Mouse (Mus musculus) neural tube, embryonic 15.5 days (tissue): ENCODE data around the gene Galnt18. TPM values are rescaled to one million over a fixed set of nuclear protein-coding genes. Genes with fewer than 3 reads are reported as not detected.

Experiments used
- ATAC-seq: fragments of 200-750 bp; cut with Nextera tagmentation; 2 replicates; pipeline ENCODE4 v1.8.0; 2017; ENCODE audit warnings: mild to moderate bottlenecking, moderate TSS enrichment, moderate library complexity; ENCODE audit not compliant: low FRiP score
- H3K27ac ChIP-seq: fragments of 300-500 bp; sonication (generic); replicated peaks from 2 replicates; pipeline ENCODE4 v1.5.1; 2015; ENCODE audit warnings: mild to moderate bottlenecking, inconsistent platforms
- H3K27me3 ChIP-seq: fragments of 300-500 bp; sonication (generic); replicated peaks from 2 replicates; pipeline ENCODE4 v1.6.1; 2015; ENCODE audit warnings: inconsistent platforms
- H3K36me3 ChIP-seq: fragments of 300-500 bp; sonication (generic); 2 replicates; pipeline ENCODE4 v1.6.1; 2015; ENCODE audit warnings: inconsistent platforms
- H3K4me1 ChIP-seq: fragments of 300-500 bp; sonication (generic); 2 replicates; pipeline ENCODE4 v1.6.1; 2015; ENCODE audit warnings: inconsistent platforms
- H3K4me2 ChIP-seq: fragments of 300-500 bp; sonication (generic); 2 replicates; pipeline ENCODE4 v1.6.1; 2015; ENCODE audit warnings: inconsistent platforms, mild to moderate bottlenecking, moderate library complexity
- H3K4me3 ChIP-seq: fragments of 300-500 bp; sonication (generic); replicated peaks from 2 replicates; pipeline ENCODE4 v1.5.1; 2015; ENCODE audit warnings: mild to moderate bottlenecking, inconsistent platforms
- H3K9ac ChIP-seq: fragments of 300-500 bp; sonication (generic); replicated peaks from 2 replicates; pipeline ENCODE4 v1.6.1; 2015; ENCODE audit warnings: mild to moderate bottlenecking, inconsistent platforms
- H3K9me3 ChIP-seq: fragments of 300-500 bp; sonication (generic); replicated peaks from 2 replicates; pipeline ENCODE4 v1.6.1; 2016; ENCODE audit warnings: inconsistent platforms
- WGBS: fragments of 180-500 bp; shearing (Covaris S2); methylation state at CpG from one replicate; pipeline ENCODE4 v1.1.7; 2015; ENCODE audit warnings: mixed read lengths; 5-methylcytosine and 5-hydroxymethylcytosine counted together
- polyA plus RNA-seq: library from polyadenylated mRNA; unstranded; fragments of >200 nt; fragmentation: Nextera tagmentation; extraction: Ambion mirVana; gene quantifications from 2 replicates; pipeline ENCODE4 v1.2.1, GENCODE M21; 2015

Galnt18 gene
- polyA plus RNA-seq, 1 experiment from 2014 or later: 16.5 TPM

DNA sequence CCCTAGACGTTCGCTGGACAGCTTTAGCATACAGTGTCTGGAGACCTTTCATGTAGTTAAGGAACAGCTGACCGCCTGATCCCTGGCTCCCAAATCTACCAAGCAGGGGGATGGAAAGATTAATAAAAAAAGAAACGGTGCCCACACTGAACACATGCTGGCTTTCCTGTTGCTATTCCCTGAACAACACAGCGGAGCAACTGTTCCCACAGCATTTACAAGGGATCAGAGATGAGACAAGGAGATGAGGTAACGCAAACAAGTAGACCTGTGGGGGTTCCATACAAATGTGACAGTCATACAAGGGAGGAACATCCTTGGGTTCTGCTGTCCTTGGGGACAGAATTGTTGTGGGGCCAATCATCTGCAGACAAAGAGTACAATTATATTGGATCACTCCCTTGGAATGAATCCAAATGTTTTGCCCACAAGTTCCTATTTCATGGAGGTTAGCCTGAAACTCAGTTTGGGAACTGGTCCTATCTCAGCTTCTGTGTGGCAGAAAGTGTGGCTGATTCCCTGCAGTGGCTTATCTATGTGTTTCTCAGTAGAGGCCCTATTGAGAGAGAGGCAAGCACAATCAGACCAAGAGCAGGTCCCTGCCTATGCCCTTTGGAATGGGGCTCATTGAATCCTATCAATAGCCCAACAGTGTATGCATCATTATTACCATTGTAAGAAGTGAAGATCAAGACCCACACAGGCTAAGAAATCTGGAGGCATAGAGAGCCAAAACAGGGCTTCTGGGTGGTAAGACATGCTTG is 68.5 kb downstream of the Galnt18 start:
- Histone ChIP-seq H3K9ac (no peak overlapping the region), H3K27ac (no peak overlapping the region), H3K27me3 (no peaks in the 10 kb centered on the region), H3K9me3 (no peaks in the 10 kb centered on the region), H3K36me3 (no peaks in the 10 kb centered on the region), H3K4me3 (no peak overlapping the region), H3K4me1 (no peaks in the 10 kb centered on the region), H3K4me2 (no peak overlapping the region)
- 75% methylated on average over 6 of the region's 6 CpGs for WGBS
- ATAC-seq: no peak

- Histone ChIP-seq H3K27me3 (no peaks in the 10 kb centered on the region), H3K36me3 (no peaks in the 10 kb centered on the region), H3K9me3 (no peaks in the 10 kb centered on the region), H3K9ac (no peak overlapping the region), H3K4me3 (no peak overlapping the region), H3K4me1 (no peaks in the 10 kb centered on the region), H3K27ac (no peak overlapping the region), H3K4me2 (no peak overlapping the region)
- 53% methylated on average over 4 of the region's 4 CpGs for WGBS
- ATAC-seq: no peak
Measured at GRCm38 (mm10) chr7:111710311-111710710, 69.5 kb downstream of the Galnt18 start.

- H3K4me1 ChIP-seq: no peaks in the 10 kb centered on the region
- 55% methylated on average over 1 of the region's 1 CpGs for WGBS
- H3K9ac ChIP-seq: no peak overlapping the region
- no peak overlapping the region for H3K27ac ChIP-seq
- no peaks in the 10 kb centered on the region for H3K36me3 ChIP-seq
- no peaks in the 10 kb centered on the region for H3K9me3 ChIP-seq
- H3K27me3 ChIP-seq: no peaks in the 10 kb centered on the region
- no peak overlapping the region for H3K4me3 ChIP-seq
- no peak for ATAC-seq
- H3K4me2 ChIP-seq: no peak overlapping the region
Measured at GRCm38 (mm10) chr7:111708563-111708962, 71.2 kb downstream of the Galnt18 start.

- ATAC-seq: no peak
- no peak overlapping the region for H3K4me3 ChIP-seq
- peaks cover 5% of the 10 kb centered on the region; the same call in 1 of the 2 replicates for H3K4me1 ChIP-seq
- no peaks in the 10 kb centered on the region for H3K36me3 ChIP-seq
- no peaks in the 10 kb centered on the region for H3K9me3 ChIP-seq
- H3K9ac ChIP-seq: no peak overlapping the region
- H3K27ac ChIP-seq: no peak overlapping the region
- H3K4me2 ChIP-seq: no peak overlapping the region
- H3K27me3 ChIP-seq: no peaks in the 10 kb centered on the region
- WGBS: 84% methylated on average over 2 of the region's 2 CpGs
Measured at GRCm38 (mm10) chr7:111702961-111703360, 76.8 kb downstream of the Galnt18 start.

GRCm38 (mm10) chr7:111701788-111702187 is 78.0 kb downstream of the Galnt18 start:
- Histone ChIP-seq H3K9ac (no peak overlapping the region), H3K4me3 (no peak overlapping the region), H3K36me3 (no peaks in the 10 kb centered on the region), H3K4me2 (no peak overlapping the region), H3K4me1 (peaks cover 5% of the 10 kb centered on the region; the same call in 1 of the 2 replicates), H3K9me3 (no peaks in the 10 kb centered on the region), H3K27ac (no peak overlapping the region), H3K27me3 (no peaks in the 10 kb centered on the region)
- no peak for ATAC-seq

- 71% methylated on average over 3 of the region's 3 CpGs for WGBS
- Histone ChIP-seq H3K4me2 (no peak overlapping the region), H3K36me3 (no peaks in the 10 kb centered on the region), H3K4me1 (peaks cover 5% of the 10 kb centered on the region), H3K9me3 (no peaks in the 10 kb centered on the region), H3K27ac (no peak overlapping the region), H3K27me3 (no peaks in the 10 kb centered on the region), H3K4me3 (no peak overlapping the region), H3K9ac (no peak overlapping the region)
- ATAC-seq: no peak
Measured at GRCm38 (mm10) chr7:111699446-111699845, 80.3 kb downstream of the Galnt18 start.

GRCm38 (mm10) chr7:111696226-111696625 is 83.6 kb downstream of the Galnt18 start:
- Histone ChIP-seq H3K9ac (no peak overlapping the region), H3K4me3 (no peak overlapping the region), H3K36me3 (no peaks in the 10 kb centered on the region), H3K4me2 (no peak overlapping the region), H3K27ac (no peak overlapping the region), H3K4me1 (peaks cover 14% of the 10 kb centered on the region), H3K9me3 (no peaks in the 10 kb centered on the region), H3K27me3 (no peaks in the 10 kb centered on the region)
- no peak for ATAC-seq

DNA sequence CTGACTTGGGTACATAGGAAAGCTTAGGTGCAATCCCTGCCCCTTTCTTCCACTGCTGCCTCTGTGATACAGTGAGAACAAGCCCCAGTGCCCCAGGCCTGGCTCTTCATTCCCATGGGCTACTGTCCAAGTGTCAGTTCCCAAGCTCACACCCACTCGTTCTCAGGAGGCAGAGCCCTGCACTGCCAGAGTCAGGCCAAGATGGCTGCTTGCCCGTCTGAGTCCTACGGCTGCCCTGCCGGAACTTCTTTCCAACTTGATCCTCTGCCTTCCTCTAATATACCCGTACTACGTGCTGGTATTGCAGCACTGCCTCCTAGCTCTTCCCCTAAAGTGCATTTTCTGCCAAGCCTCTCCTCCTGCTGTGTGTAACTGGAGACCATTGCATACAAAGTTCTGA is 85.5 kb downstream of the Galnt18 start:
- Histone ChIP-seq H3K36me3 (no peaks in the 10 kb centered on the region), H3K9ac (no peak overlapping the region), H3K4me2 (no peak overlapping the region), H3K9me3 (no peaks in the 10 kb centered on the region), H3K27me3 (no peaks in the 10 kb centered on the region), H3K4me3 (no peak overlapping the region), H3K27ac (no peak overlapping the region), H3K4me1 (peaks cover 9% of the 10 kb centered on the region; the same call in 1 of the 2 replicates)
- 79% methylated on average over 6 of the region's 6 CpGs for WGBS
- no peak for ATAC-seq

GRCm38 (mm10) chr7:111692641-111693261 is 87.0 kb downstream of the Galnt18 start:
- no peaks in the 10 kb centered on the region for H3K36me3 ChIP-seq
- no peaks in the 10 kb centered on the region for H3K27me3 ChIP-seq
- 71% methylated on average over 9 of the region's 9 CpGs for WGBS
- H3K4me2 ChIP-seq: no peak overlapping the region
- no peak overlapping the region for H3K27ac ChIP-seq
- no peak overlapping the region for H3K9ac ChIP-seq
- H3K9me3 ChIP-seq: no peaks in the 10 kb centered on the region
- no peak overlapping the region for H3K4me3 ChIP-seq
- H3K4me1 ChIP-seq: peaks cover 9% of the 10 kb centered on the region; the same call in 1 of the 2 replicates
- ATAC-seq: no peak

DNA sequence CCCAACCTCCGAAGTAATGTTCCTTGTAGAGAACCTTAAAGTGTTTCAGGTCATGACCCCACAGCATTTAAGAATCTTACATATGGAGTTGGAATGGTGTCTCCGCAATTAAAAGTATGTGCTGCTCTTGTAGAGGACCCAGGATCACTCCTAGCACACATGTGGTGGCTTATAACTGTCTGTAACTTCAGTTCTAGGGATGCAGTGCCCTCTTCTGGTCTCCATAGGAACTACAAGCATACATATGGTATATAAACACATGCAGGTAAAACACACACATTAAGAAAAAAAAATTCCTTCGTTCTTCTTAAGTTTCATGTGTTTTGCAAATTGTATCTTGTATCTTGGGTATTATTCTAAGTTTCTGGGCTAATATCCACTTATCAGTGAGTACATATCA is 99.7 kb downstream of the Galnt18 start:
- no peak overlapping the region for H3K27ac ChIP-seq
- H3K4me1 ChIP-seq: no peaks in the 10 kb centered on the region; the same call in 1 of the 2 replicates
- no peaks in the 10 kb centered on the region for H3K27me3 ChIP-seq
- H3K4me2 ChIP-seq: no peak overlapping the region
- no peaks in the 10 kb centered on the region for H3K9me3 ChIP-seq
- no peaks in the 10 kb centered on the region for H3K36me3 ChIP-seq
- no peak overlapping the region for H3K9ac ChIP-seq
- 94% methylated on average over 3 of the region's 3 CpGs for WGBS
- no peak overlapping the region for H3K4me3 ChIP-seq
- no peak for ATAC-seq

DNA sequence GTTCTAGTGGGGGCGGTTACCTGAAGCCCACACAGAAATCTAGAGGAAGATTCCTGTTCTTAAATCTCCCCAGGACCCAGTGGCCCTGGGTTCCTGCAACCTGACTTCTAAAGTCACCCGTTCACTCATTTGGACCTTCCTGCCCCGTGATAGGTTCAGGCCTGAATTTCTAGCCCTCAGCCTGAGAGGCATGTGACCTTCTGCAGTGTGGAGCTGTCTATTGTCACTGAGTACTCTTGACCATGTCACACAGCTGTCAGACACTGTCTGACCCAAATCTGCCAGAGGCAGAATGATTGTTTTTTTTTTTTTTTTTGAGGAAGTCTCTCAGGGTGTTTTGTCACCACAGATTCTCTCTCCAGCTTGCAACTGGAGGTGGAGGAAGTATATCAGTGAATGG is 103.3 kb downstream of the Galnt18 start:
- no peaks in the 10 kb centered on the region for H3K27me3 ChIP-seq
- WGBS: 89% methylated on average over 3 of the region's 3 CpGs
- H3K9ac ChIP-seq: no peak overlapping the region
- H3K4me1 ChIP-seq: peaks cover 10% of the 10 kb centered on the region
- ATAC-seq: no peak
- H3K27ac ChIP-seq: no peak overlapping the region
- H3K4me2 ChIP-seq: no peak overlapping the region
- H3K4me3 ChIP-seq: no peak overlapping the region
- no peaks in the 10 kb centered on the region for H3K9me3 ChIP-seq
- H3K36me3 ChIP-seq: no peaks in the 10 kb centered on the region

DNA sequence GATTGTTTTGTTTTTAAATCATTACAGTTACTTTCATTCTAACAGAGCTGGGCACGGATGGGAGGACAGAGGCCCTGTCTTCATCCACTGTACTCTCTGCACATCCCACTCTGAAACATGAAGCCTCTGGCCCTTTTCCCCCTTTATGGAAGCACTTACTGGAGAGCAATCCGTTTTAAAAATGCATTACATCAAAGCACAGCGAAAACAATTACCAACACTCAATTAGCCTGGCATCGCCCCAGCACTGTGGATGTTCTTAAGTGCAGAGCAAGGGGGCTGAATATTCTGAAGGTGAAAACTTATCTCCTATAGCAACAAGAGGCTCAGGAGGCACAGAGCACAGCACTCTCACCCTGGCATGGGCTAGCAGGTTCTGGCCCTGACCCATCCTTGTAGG is 107.3 kb downstream of the Galnt18 start:
- no peak overlapping the region for H3K9ac ChIP-seq
- no peaks in the 10 kb centered on the region for H3K36me3 ChIP-seq
- H3K27me3 ChIP-seq: no peaks in the 10 kb centered on the region
- H3K4me1 ChIP-seq: peaks cover 10% of the 10 kb centered on the region
- no peak overlapping the region for H3K4me2 ChIP-seq
- WGBS: 29% methylated on average over 4 of the region's 4 CpGs
- H3K9me3 ChIP-seq: no peaks in the 10 kb centered on the region
- H3K4me3 ChIP-seq: no peak overlapping the region
- no peak for ATAC-seq
- no peak overlapping the region for H3K27ac ChIP-seq
